Mouse (Mus musculus): ENCODE data around the gene Ptprd. TPM values are rescaled to one million over a fixed set of nuclear protein-coding genes. Genes with fewer than 3 reads are reported as not detected.

The Ptprd gene
- polyA plus RNA-seq, 1 experiment from 2014 or later = 15.5 TPM

- H3K9me3 ChIP-seq = no peaks in the 10 kb centered on the region
- H3K27me3 ChIP-seq (ENCODE audit: insufficient read depth, poor library complexity, severe bottlenecking) = no peaks in the 10 kb centered on the region
- H3K4me1 ChIP-seq (replicated peaks) = no peaks in the 10 kb centered on the region
- WGBS = 77% methylated on average over 1 of the region's 1 CpGs
- H3K36me3 ChIP-seq = no peaks in the 10 kb centered on the region
- no peak for DNase-seq (ENCODE audit: low spot score)
- no peak overlapping the region for H3K27ac ChIP-seq
- no peak overlapping the region for H3K4me3 ChIP-seq
Observed at GRCm38 (mm10) chr4:76735831-76736230, 1475.9 kb downstream of the Ptprd start.

GRCm38 (mm10) chr4:76675726-76676125 lies 1536.0 kb downstream of the Ptprd start:
- H3K27ac ChIP-seq = no peak overlapping the region
- no peak overlapping the region for H3K4me3 ChIP-seq
- no peaks in the 10 kb centered on the region for H3K9me3 ChIP-seq
- DNase-seq (ENCODE audit: low spot score) = no peak
- WGBS = 83% methylated on average over 3 of the region's 3 CpGs
- no peaks in the 10 kb centered on the region for H3K27me3 ChIP-seq (ENCODE audit: insufficient read depth, poor library complexity, severe bottlenecking)
- H3K4me1 ChIP-seq (replicated peaks) = no peaks in the 10 kb centered on the region
- no peaks in the 10 kb centered on the region for H3K36me3 ChIP-seq

- no peaks in the 10 kb centered on the region for H3K36me3 ChIP-seq
- no peak for DNase-seq (ENCODE audit: low spot score)
Observed at GRCm38 (mm10) chr4:76673224-76673623, 1538.5 kb downstream of the Ptprd start.

GRCm38 (mm10) chr4:76672653-76673052 lies 1539.1 kb downstream of the Ptprd start:
- Histone ChIP-seq H3K27ac (no peak overlapping the region), H3K27me3 (ENCODE audit: insufficient read depth, poor library complexity, severe bottlenecking) (no peaks in the 10 kb centered on the region), H3K4me3 (no peak overlapping the region), H3K4me1 (replicated peaks) (no peaks in the 10 kb centered on the region), H3K36me3 (no peaks in the 10 kb centered on the region), H3K9me3 (no peaks in the 10 kb centered on the region)
- DNase-seq (ENCODE audit: low spot score) = no peak

More at GRCm38 (mm10) chr4:76673224-76673623, 1538.5 kb downstream of the Ptprd start:
- no peak overlapping the region for H3K27ac ChIP-seq
- H3K4me3 ChIP-seq = no peak overlapping the region
- no peaks in the 10 kb centered on the region for H3K4me1 ChIP-seq (replicated peaks)
- H3K27me3 ChIP-seq (ENCODE audit: insufficient read depth, poor library complexity, severe bottlenecking) = no peaks in the 10 kb centered on the region
- no peaks in the 10 kb centered on the region for H3K9me3 ChIP-seq

- 70% methylated on average over 4 of the region's 4 CpGs for WGBS
- Histone ChIP-seq H3K27ac (no peak overlapping the region), H3K9me3 (no peaks in the 10 kb centered on the region), H3K36me3 (no peaks in the 10 kb centered on the region), H3K4me3 (no peak overlapping the region), H3K27me3 (ENCODE audit: insufficient read depth, poor library complexity, severe bottlenecking) (no peaks in the 10 kb centered on the region), H3K4me1 (replicated peaks) (no peaks in the 10 kb centered on the region)
- no peak for DNase-seq (ENCODE audit: low spot score)
Observed at GRCm38 (mm10) chr4:76661725-76662124, 1550.0 kb downstream of the Ptprd start.

GRCm38 (mm10) chr4:76660146-76660545 lies 1551.6 kb downstream of the Ptprd start:
- Histone ChIP-seq H3K4me1 (replicated peaks) (no peaks in the 10 kb centered on the region), H3K9me3 (no peaks in the 10 kb centered on the region), H3K27ac (no peak overlapping the region), H3K27me3 (ENCODE audit: insufficient read depth, poor library complexity, severe bottlenecking) (no peaks in the 10 kb centered on the region), H3K36me3 (no peaks in the 10 kb centered on the region), H3K4me3 (no peak overlapping the region)
- 89% methylated on average over 2 of the region's 2 CpGs for WGBS
- no peak for DNase-seq (ENCODE audit: low spot score)

- Histone ChIP-seq H3K36me3 (no peaks in the 10 kb centered on the region), H3K4me1 (replicated peaks) (no peaks in the 10 kb centered on the region), H3K4me3 (no peak overlapping the region), H3K9me3 (no peaks in the 10 kb centered on the region), H3K27ac (no peak overlapping the region), H3K27me3 (ENCODE audit: insufficient read depth, poor library complexity, severe bottlenecking) (no peaks in the 10 kb centered on the region)
- DNase-seq (ENCODE audit: low spot score) = no peak
- WGBS = 87% methylated on average over 3 of the region's 3 CpGs
Observed at GRCm38 (mm10) chr4:76656734-76657133, 1555.0 kb downstream of the Ptprd start.

GRCm38 (mm10) chr4:76652971-76653370 lies 1558.8 kb downstream of the Ptprd start:
- H3K4me1 ChIP-seq (replicated peaks) = no peaks in the 10 kb centered on the region
- no peaks in the 10 kb centered on the region for H3K36me3 ChIP-seq
- no peak overlapping the region for H3K27ac ChIP-seq
- 92% methylated on average over 2 of the region's 2 CpGs for WGBS
- H3K27me3 ChIP-seq (ENCODE audit: insufficient read depth, poor library complexity, severe bottlenecking) = no peaks in the 10 kb centered on the region
- DNase-seq (ENCODE audit: low spot score) = no peak
- no peaks in the 10 kb centered on the region for H3K9me3 ChIP-seq
- no peak overlapping the region for H3K4me3 ChIP-seq

GRCm38 (mm10) chr4:76621740-76622139 lies 1590.0 kb downstream of the Ptprd start:
- Histone ChIP-seq H3K27me3 (ENCODE audit: insufficient read depth, poor library complexity, severe bottlenecking) (no peaks in the 10 kb centered on the region), H3K27ac (no peak overlapping the region), H3K9me3 (no peaks in the 10 kb centered on the region), H3K36me3 (no peaks in the 10 kb centered on the region), H3K4me1 (replicated peaks) (no peaks in the 10 kb centered on the region), H3K4me3 (no peak overlapping the region)
- DNase-seq (ENCODE audit: low spot score) = no peak
- WGBS = 87% methylated on average over 7 of the region's 7 CpGs

GRCm38 (mm10) chr4:76616614-76617013 lies 1595.1 kb downstream of the Ptprd start:
- H3K4me1 ChIP-seq (replicated peaks) = no peaks in the 10 kb centered on the region
- no peak for DNase-seq (ENCODE audit: low spot score)
- no peaks in the 10 kb centered on the region for H3K27me3 ChIP-seq (ENCODE audit: insufficient read depth, poor library complexity, severe bottlenecking)
- no peak overlapping the region for H3K4me3 ChIP-seq
- 94% methylated on average over 6 of the region's 6 CpGs for WGBS
- no peaks in the 10 kb centered on the region for H3K36me3 ChIP-seq
- H3K27ac ChIP-seq = no peak overlapping the region
- H3K9me3 ChIP-seq = no peaks in the 10 kb centered on the region

- DNase-seq (ENCODE audit: low spot score) = no peak
- Histone ChIP-seq H3K9me3 (no peaks in the 10 kb centered on the region), H3K27ac (no peak overlapping the region), H3K4me1 (replicated peaks) (no peaks in the 10 kb centered on the region), H3K27me3 (ENCODE audit: insufficient read depth, poor library complexity, severe bottlenecking) (no peaks in the 10 kb centered on the region), H3K4me3 (no peak overlapping the region), H3K36me3 (no peaks in the 10 kb centered on the region)
- WGBS = 53% methylated on average over 7 of the region's 7 CpGs
Observed at GRCm38 (mm10) chr4:76608246-76608645, 1603.5 kb downstream of the Ptprd start.

GRCm38 (mm10) chr4:76606808-76607207 lies 1605.0 kb downstream of the Ptprd start:
- WGBS = 66% methylated on average over 2 of the region's 2 CpGs
- DNase-seq (ENCODE audit: low spot score) = no peak
- Histone ChIP-seq H3K4me1 (replicated peaks) (no peaks in the 10 kb centered on the region), H3K9me3 (no peaks in the 10 kb centered on the region), H3K4me3 (no peak overlapping the region), H3K27ac (no peak overlapping the region), H3K27me3 (ENCODE audit: insufficient read depth, poor library complexity, severe bottlenecking) (no peaks in the 10 kb centered on the region), H3K36me3 (no peaks in the 10 kb centered on the region)

- 88% methylated on average over 1 of the region's 1 CpGs for WGBS
Observed at GRCm38 (mm10) chr4:76590722-76591121, 1621.0 kb downstream of the Ptprd start.

GRCm38 (mm10) chr4:76583025-76583424 lies 1628.7 kb downstream of the Ptprd start:
- no peaks in the 10 kb centered on the region for H3K9me3 ChIP-seq
- no peaks in the 10 kb centered on the region for H3K27me3 ChIP-seq (ENCODE audit: insufficient read depth, poor library complexity, severe bottlenecking)
- H3K36me3 ChIP-seq = no peaks in the 10 kb centered on the region
- H3K4me1 ChIP-seq (replicated peaks) = no peaks in the 10 kb centered on the region
- WGBS = 86% methylated on average over 3 of the region's 3 CpGs
- no peak overlapping the region for H3K4me3 ChIP-seq
- no peak for DNase-seq (ENCODE audit: low spot score)
- no peak overlapping the region for H3K27ac ChIP-seq

More at GRCm38 (mm10) chr4:76590722-76591121, 1621.0 kb downstream of the Ptprd start:
- no peak overlapping the region for H3K4me3 ChIP-seq
- H3K36me3 ChIP-seq = no peaks in the 10 kb centered on the region
- H3K27me3 ChIP-seq (ENCODE audit: insufficient read depth, poor library complexity, severe bottlenecking) = no peaks in the 10 kb centered on the region
- no peak for DNase-seq (ENCODE audit: low spot score)
- H3K4me1 ChIP-seq (replicated peaks) = no peaks in the 10 kb centered on the region
- no peaks in the 10 kb centered on the region for H3K9me3 ChIP-seq
- H3K27ac ChIP-seq = no peak overlapping the region

Measured in hindbrain, embryonic 10.5 days (tissue).